Mouse (Mus musculus): ENCODE data around the gene Zbed5. TPM values are rescaled to one million over a fixed set of nuclear protein-coding genes. Genes with fewer than 3 reads are reported as not detected.
"Not testable (repeated sequence)": the region's sequence is repeated elsewhere in the genome, so short reads cannot be mapped to it uniquely, and the experiment has no call there.

The Zbed5 gene
- polyA plus RNA-seq, 1 experiment: 12.9 TPM

DNA sequence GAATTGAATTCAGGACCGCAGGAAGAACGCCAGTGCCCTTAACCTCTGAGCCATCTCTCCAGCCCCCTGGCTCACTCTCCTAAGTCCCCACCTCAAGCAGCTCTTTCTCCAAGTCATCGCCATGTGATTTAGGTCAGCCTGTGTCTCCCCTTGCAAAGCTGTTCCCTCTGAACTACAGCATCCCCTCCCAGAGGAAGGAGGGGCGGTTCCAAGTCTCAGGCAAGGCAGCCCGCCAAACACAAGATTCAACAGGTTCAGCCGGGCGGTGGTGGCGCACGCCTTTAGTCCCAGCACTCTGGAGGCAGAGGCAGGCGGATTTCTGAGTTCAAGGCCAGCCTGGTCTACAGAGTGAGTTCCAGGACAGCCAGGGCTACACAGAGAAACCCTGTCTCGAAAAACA is 20.0 kb downstream of the Zbed5 start:
- TF ChIP-seq POLR2A (IDR thresholded peaks at IDR 0.05; ENCODE audit: insufficient read depth, low read length): peak; percentile 8
- not testable (repeated sequence) for H3K27me3 ChIP-seq (ENCODE audit: control insufficient read depth, insufficient read depth, low read length, poor library complexity, severe bottlenecking); H3K9me3 ChIP-seq (replicated peaks; ENCODE audit: control insufficient read depth, insufficient read depth, low read length, poor library complexity, severe bottlenecking); H3K36me3 ChIP-seq (ENCODE audit: control insufficient read depth, insufficient read depth, low read length, poor library complexity, severe bottlenecking); H3K4me1 ChIP-seq (ENCODE audit: control insufficient read depth, insufficient read depth, low read length)
- Histone ChIP-seq H3K27ac (ENCODE audit: insufficient read depth, low read length) (peak overlapping the region; percentile 77), H3K4me3 (ENCODE audit: low read depth, low read length) (peak overlapping the region; percentile 19), H3K9ac (ENCODE audit: low read depth, poor library complexity, severe bottlenecking) (peak overlapping the region; percentile 84)

DNA sequence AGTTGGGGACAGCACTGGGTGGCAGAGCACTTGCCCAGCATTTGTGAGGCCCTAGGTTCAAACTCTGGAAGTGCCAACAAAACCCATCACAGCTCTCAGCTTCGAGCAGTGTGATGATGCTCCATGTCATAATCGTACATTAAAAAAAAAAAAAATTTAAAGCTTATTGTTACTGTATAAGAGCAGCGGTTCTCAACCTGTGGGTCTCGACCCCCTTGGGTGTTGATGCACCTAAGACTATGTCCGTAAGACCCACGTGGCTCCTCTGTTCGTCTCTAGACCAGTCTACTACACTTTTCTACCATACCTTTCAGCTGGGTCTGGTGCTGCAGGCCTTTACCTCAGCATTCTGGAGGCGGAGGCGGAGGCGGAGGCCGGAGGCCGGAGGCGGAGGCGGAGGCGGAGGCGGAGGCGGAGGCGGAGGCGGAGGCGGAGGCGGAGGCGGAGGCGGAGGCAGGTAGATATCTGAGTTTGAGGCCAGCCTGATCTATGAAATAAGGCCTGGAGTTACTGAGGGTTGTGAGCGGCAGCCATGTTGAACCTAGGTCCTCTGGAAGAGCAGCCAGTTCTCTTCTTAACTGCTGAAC is 22.6 kb downstream of the Zbed5 start:
- H3K27ac ChIP-seq (ENCODE audit: insufficient read depth, low read length): peak overlapping the region; percentile 90
- peak; percentile 88 for TF ChIP-seq POLR2A (IDR thresholded peaks at IDR 0.05; ENCODE audit: insufficient read depth, low read length)
- no peak for TF ChIP-seq CTCF (IDR thresholded peaks at IDR 0.05; ENCODE audit: low read depth, low read length)
- TF ChIP-seq EP300 (IDR thresholded peaks at IDR 0.05; ENCODE audit: insufficient read depth, low read depth, low read length): no peak
- no peaks in the 10 kb centered on the region for H3K36me3 ChIP-seq (ENCODE audit: control insufficient read depth, insufficient read depth, low read length, poor library complexity, severe bottlenecking)
- no peaks in the 10 kb centered on the region for H3K27me3 ChIP-seq (ENCODE audit: control insufficient read depth, insufficient read depth, low read length, poor library complexity, severe bottlenecking)
- peaks cover 2% of the 10 kb centered on the region for H3K4me1 ChIP-seq (ENCODE audit: control insufficient read depth, insufficient read depth, low read length)
- no peaks in the 10 kb centered on the region for H3K9me3 ChIP-seq (replicated peaks; ENCODE audit: control insufficient read depth, insufficient read depth, low read length, poor library complexity, severe bottlenecking)
- peak overlapping the region; percentile 66 for H3K4me3 ChIP-seq (ENCODE audit: low read depth, low read length)
- H3K9ac ChIP-seq (ENCODE audit: low read depth, poor library complexity, severe bottlenecking): peak overlapping the region; percentile 60

DNA sequence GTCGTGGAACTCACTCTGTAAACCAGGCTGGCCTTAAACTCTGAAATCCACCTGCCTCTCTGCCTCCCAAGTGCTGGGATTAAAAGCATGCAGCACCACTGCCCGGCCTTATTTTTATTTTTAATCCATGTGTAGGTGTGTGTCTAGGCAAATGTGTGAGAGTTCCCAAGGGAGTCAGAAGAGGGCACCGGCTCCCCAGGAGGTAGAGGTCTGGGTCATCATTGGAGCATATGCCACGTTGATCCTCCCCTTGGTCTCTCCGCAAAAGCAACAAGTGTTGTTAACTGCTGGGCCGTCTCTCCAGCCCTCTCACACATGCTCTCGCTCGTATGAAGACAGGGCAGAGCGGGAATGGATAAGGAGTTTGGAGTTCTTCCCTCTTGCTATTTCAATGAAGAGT is 23.2 kb downstream of the Zbed5 start:
- peak overlapping the region; percentile 86 for H3K27ac ChIP-seq (ENCODE audit: insufficient read depth, low read length)
- H3K9ac ChIP-seq (ENCODE audit: low read depth, poor library complexity, severe bottlenecking): peak overlapping the region; percentile 49
- H3K36me3 ChIP-seq (ENCODE audit: control insufficient read depth, insufficient read depth, low read length, poor library complexity, severe bottlenecking): no peaks in the 10 kb centered on the region
- H3K4me1 ChIP-seq (ENCODE audit: control insufficient read depth, insufficient read depth, low read length): peaks cover 2% of the 10 kb centered on the region
- no peaks in the 10 kb centered on the region for H3K27me3 ChIP-seq (ENCODE audit: control insufficient read depth, insufficient read depth, low read length, poor library complexity, severe bottlenecking)
- no peaks in the 10 kb centered on the region for H3K9me3 ChIP-seq (replicated peaks; ENCODE audit: control insufficient read depth, insufficient read depth, low read length, poor library complexity, severe bottlenecking)
- no peak for TF ChIP-seq EP300 (IDR thresholded peaks at IDR 0.05; ENCODE audit: insufficient read depth, low read depth, low read length)
- TF ChIP-seq POLR2A (IDR thresholded peaks at IDR 0.05; ENCODE audit: insufficient read depth, low read length): peak; percentile 9
- peak overlapping the region; percentile 38 for H3K4me3 ChIP-seq (ENCODE audit: low read depth, low read length)

DNA sequence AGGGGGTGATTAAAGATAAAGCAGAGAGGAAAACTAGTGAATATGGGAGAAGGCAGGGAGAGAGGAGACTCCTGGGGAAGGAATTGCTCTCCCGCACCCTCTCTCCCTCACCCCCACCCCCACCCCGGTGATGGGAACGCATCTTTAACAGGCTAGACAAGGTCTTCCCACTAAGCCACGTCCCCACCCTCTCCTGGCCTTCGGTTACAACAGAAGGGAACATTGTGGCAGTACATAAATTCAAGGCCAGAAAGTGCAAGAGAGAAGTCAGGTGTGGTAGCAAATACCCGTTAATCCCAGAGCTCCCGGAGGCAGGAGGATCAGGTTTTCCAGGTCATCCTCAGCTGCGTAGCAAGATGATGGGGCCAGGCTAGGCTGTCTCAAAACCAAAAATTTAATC is 23.8 kb downstream of the Zbed5 start:
- Histone ChIP-seq H3K9ac (ENCODE audit: low read depth, poor library complexity, severe bottlenecking) (peak overlapping the region; percentile 49), H3K27ac (ENCODE audit: insufficient read depth, low read length) (peak overlapping the region; percentile 86)

DNA sequence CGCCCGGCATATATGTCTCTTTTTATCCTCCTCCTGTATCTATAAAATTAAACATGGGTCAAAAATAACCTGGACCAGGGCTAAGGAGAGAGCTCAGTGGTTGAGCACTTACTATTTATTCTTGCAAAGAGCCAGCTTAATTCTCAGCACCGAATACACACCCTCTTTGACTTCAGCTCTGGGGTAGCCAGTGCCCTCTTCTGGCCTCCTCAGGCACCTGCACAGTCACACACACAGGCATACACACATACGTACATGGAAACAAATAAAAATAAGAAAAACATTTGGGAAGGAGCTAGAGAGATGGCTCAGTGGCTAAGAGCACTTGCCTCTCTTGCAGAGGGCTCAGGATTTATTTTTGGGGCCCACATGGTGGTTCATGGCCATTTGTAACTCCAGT is 26.4 kb downstream of the Zbed5 start:
- H3K36me3 ChIP-seq (ENCODE audit: control insufficient read depth, insufficient read depth, low read length, poor library complexity, severe bottlenecking): no peaks in the 10 kb centered on the region
- no peaks in the 10 kb centered on the region for H3K27me3 ChIP-seq (ENCODE audit: control insufficient read depth, insufficient read depth, low read length, poor library complexity, severe bottlenecking)
- no peaks in the 10 kb centered on the region for H3K4me1 ChIP-seq (ENCODE audit: control insufficient read depth, insufficient read depth, low read length)
- H3K4me3 ChIP-seq (ENCODE audit: low read depth, low read length): no peak overlapping the region
- H3K27ac ChIP-seq (ENCODE audit: insufficient read depth, low read length): no peak overlapping the region
- no peak overlapping the region for H3K9ac ChIP-seq (ENCODE audit: low read depth, poor library complexity, severe bottlenecking)
- H3K9me3 ChIP-seq (replicated peaks; ENCODE audit: control insufficient read depth, insufficient read depth, low read length, poor library complexity, severe bottlenecking): no peaks in the 10 kb centered on the region
- no peak for TF ChIP-seq POLR2A (IDR thresholded peaks at IDR 0.05; ENCODE audit: insufficient read depth, low read length)
- peak; percentile 44 for TF ChIP-seq CTCF (IDR thresholded peaks at IDR 0.05; ENCODE audit: low read depth, low read length)

More for the DNA sequence above, 23.8 kb downstream of the Zbed5 start:
- H3K27me3 ChIP-seq (ENCODE audit: control insufficient read depth, insufficient read depth, low read length, poor library complexity, severe bottlenecking): no peaks in the 10 kb centered on the region
- no peaks in the 10 kb centered on the region for H3K36me3 ChIP-seq (ENCODE audit: control insufficient read depth, insufficient read depth, low read length, poor library complexity, severe bottlenecking)
- no peak for TF ChIP-seq CTCF (IDR thresholded peaks at IDR 0.05; ENCODE audit: low read depth, low read length)
- peak; percentile 57; the same call in 1 of the 2 replicates for TF ChIP-seq EP300 (IDR thresholded peaks at IDR 0.05; ENCODE audit: insufficient read depth, low read depth, low read length)
- TF ChIP-seq POLR2A (IDR thresholded peaks at IDR 0.05; ENCODE audit: insufficient read depth, low read length): peak; percentile 4
- no peaks in the 10 kb centered on the region for H3K9me3 ChIP-seq (replicated peaks; ENCODE audit: control insufficient read depth, insufficient read depth, low read length, poor library complexity, severe bottlenecking)
- peaks cover 2% of the 10 kb centered on the region for H3K4me1 ChIP-seq (ENCODE audit: control insufficient read depth, insufficient read depth, low read length)
- no peak overlapping the region for H3K4me3 ChIP-seq (ENCODE audit: low read depth, low read length)

DNA sequence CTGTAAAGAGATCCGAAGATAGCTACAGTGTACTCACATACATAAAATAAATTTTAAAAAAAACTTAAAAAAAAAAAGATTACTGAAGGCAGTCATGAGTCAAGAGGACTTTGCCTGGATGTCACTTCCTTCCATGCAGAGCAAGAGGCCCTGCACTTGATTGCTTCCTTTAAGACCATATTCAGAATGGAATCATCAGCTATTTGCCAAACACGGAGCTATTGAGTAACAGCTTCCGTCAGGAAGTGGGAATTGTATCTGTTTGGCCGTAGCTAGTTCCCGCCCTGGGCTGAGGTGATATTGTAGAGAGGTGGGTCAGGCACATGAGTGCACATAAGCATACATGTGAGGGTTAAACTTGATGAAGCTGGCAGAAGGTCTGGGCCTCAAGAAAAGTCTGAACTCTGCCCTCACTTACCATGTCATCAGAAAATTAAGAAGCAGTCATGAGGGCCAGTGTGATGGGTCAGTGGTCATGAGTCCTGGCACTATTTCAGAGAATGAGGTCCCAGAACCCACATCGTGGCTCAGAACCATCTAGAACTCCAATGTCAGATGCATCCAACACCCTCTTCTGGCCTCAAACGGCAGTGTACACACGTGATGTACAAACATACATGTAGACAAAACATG is 29.4 kb downstream of the Zbed5 start:
- Histone ChIP-seq H3K4me1 (ENCODE audit: control insufficient read depth, insufficient read depth, low read length) (no peaks in the 10 kb centered on the region), H3K27ac (ENCODE audit: insufficient read depth, low read length) (no peak overlapping the region), H3K9ac (ENCODE audit: low read depth, poor library complexity, severe bottlenecking) (no peak overlapping the region), H3K27me3 (ENCODE audit: control insufficient read depth, insufficient read depth, low read length, poor library complexity, severe bottlenecking) (no peaks in the 10 kb centered on the region), H3K36me3 (ENCODE audit: control insufficient read depth, insufficient read depth, low read length, poor library complexity, severe bottlenecking) (no peaks in the 10 kb centered on the region), H3K9me3 (replicated peaks; ENCODE audit: control insufficient read depth, insufficient read depth, low read length, poor library complexity, severe bottlenecking) (no peaks in the 10 kb centered on the region), H3K4me3 (ENCODE audit: low read depth, low read length) (no peak overlapping the region)
- no peak for TF ChIP-seq EP300 (IDR thresholded peaks at IDR 0.05; ENCODE audit: insufficient read depth, low read depth, low read length)
